Mouse (Mus musculus): ENCODE measurements around the gene Cblb. TPM values are rescaled to one million over a fixed set of nuclear protein-coding genes. Genes with fewer than 3 reads are reported as not detected.

Cblb gene
- polyA plus RNA-seq, 1 experiment from 2014 or later: 1.2 TPM

DNA sequence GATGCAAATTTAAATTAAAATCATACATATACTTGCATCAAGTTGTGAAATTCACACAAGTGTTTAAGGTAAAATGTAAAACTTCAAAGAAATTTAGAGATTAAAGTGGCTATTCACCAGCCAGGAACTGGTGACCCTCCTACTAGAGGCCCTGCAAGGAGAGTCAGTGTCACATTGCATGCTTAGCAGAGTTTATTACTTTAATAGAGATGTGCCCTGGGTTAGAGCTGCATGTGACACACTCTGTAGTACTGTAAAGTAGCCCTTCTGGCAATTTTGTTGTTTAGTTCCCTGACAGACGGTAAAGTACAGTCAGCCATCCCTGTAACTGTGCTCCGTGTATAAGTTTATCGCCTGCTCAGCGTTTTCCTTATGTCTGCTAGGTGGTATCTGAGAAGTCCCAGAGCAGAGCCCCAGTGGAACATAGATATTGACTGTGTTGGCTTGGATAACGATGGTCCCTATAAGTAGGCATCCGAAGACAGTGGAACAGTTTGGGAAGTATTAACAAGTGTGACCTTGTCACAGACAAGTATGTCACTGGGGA, 129.0 kb downstream of the Cblb start:
- Histone ChIP-seq H3K27ac (no peak overlapping the region), H3K27me3 (no peaks in the 10 kb centered on the region), H3K4me2 (no peak overlapping the region), H3K4me1 (replicated peaks) (no peaks in the 10 kb centered on the region), H3K9me3 (replicated peaks) (no peaks in the 10 kb centered on the region), H3K4me3 (replicated peaks) (no peak overlapping the region), H3K9ac (no peak overlapping the region), H3K36me3 (peaks cover 4% of the 10 kb centered on the region; the same call in 1 of the 2 replicates)
- no peak for DNase-seq
- no peak for ATAC-seq (ENCODE audit: low read depth)
- WGBS (ENCODE audit: insufficient replicate concordance): 83% methylated on average over 6 of the region's 6 CpGs

GRCm38 (mm10) chr16:52164246-52164645, 133.2 kb downstream of the Cblb start:
- Histone ChIP-seq H3K9ac (no peak overlapping the region), H3K27me3 (no peaks in the 10 kb centered on the region), H3K4me2 (no peak overlapping the region), H3K4me3 (replicated peaks) (no peak overlapping the region), H3K27ac (no peak overlapping the region), H3K4me1 (replicated peaks) (no peaks in the 10 kb centered on the region), H3K36me3 (peaks cover 18% of the 10 kb centered on the region), H3K9me3 (replicated peaks) (no peaks in the 10 kb centered on the region)
- 85% methylated on average over 9 of the region's 9 CpGs for WGBS (ENCODE audit: insufficient replicate concordance)
- ATAC-seq (ENCODE audit: low read depth) (no peak), DNase-seq (no peak)

DNA sequence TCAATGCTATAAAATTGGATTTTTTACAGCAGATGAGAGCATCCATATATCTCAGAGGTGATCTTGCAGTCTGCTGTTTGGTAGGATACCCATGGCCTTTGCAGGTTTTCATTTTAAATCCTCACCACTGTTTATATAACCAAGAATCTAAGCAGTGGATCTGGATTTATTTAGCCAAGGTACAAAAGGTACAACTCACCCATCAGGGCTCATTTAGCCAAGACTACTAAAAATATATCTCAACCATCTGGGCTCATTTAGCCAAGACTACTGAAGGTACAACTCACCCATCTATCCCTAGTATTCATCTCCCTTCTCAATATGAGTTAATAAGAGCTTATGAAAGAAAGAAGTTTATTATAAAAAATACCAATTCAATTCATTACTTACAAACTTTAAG, 142.2 kb downstream of the Cblb start:
- no peak overlapping the region for H3K4me2 ChIP-seq
- no peaks in the 10 kb centered on the region for H3K4me1 ChIP-seq (replicated peaks)
- H3K4me3 ChIP-seq (replicated peaks): no peak overlapping the region
- DNase-seq (no peak), ATAC-seq (ENCODE audit: low read depth) (no peak)
- H3K36me3 ChIP-seq: no peaks in the 10 kb centered on the region; the same call in 1 of the 2 replicates
- no peaks in the 10 kb centered on the region for H3K27me3 ChIP-seq
- H3K9me3 ChIP-seq (replicated peaks): no peaks in the 10 kb centered on the region
- H3K27ac ChIP-seq: no peak overlapping the region
- H3K9ac ChIP-seq: no peak overlapping the region

DNA sequence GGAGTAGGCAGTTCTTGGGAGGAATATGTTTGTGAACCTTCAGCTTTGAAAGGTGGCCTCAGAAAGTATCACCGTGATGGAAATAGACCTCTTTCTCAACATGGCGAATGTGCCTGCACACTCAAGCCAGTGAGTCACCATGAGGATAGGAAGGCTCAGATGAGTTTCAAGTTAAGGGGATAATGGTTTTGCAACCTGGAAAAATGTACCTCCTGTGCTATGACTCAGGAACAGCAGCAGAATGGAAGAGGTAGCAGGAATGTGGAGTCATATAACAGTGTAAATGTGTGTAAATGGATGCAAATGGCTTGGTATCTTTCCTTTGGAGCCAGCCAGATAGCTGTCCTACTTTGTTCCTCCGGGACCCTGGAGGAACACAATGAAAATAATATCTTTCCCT, 148.8 kb downstream of the Cblb start:
- Histone ChIP-seq H3K4me3 (replicated peaks) (no peak overlapping the region), H3K9ac (no peak overlapping the region), H3K36me3 (no peaks in the 10 kb centered on the region), H3K27me3 (no peaks in the 10 kb centered on the region), H3K27ac (no peak overlapping the region), H3K9me3 (replicated peaks) (no peaks in the 10 kb centered on the region), H3K4me2 (no peak overlapping the region), H3K4me1 (replicated peaks) (no peaks in the 10 kb centered on the region)
- 80% methylated on average over 3 of the region's 3 CpGs for WGBS (ENCODE audit: insufficient replicate concordance)
- ATAC-seq (ENCODE audit: low read depth) (no peak), DNase-seq (no peak)

GRCm38 (mm10) chr16:52182057-52182456, 151.0 kb downstream of the Cblb start:
- Histone ChIP-seq H3K9ac (no peak overlapping the region), H3K4me2 (no peak overlapping the region), H3K36me3 (0 out of 2 replicates have a peak, but pooled peaks cover 5% of the 10 kb centered on the region), H3K27me3 (no peaks in the 10 kb centered on the region), H3K9me3 (replicated peaks) (no peaks in the 10 kb centered on the region), H3K27ac (no peak overlapping the region), H3K4me3 (replicated peaks) (no peak overlapping the region), H3K4me1 (replicated peaks) (no peaks in the 10 kb centered on the region)
- WGBS (ENCODE audit: insufficient replicate concordance): 65% methylated on average over 7 of the region's 7 CpGs
- ATAC-seq (ENCODE audit: low read depth): no peak
- no peak for DNase-seq

DNA sequence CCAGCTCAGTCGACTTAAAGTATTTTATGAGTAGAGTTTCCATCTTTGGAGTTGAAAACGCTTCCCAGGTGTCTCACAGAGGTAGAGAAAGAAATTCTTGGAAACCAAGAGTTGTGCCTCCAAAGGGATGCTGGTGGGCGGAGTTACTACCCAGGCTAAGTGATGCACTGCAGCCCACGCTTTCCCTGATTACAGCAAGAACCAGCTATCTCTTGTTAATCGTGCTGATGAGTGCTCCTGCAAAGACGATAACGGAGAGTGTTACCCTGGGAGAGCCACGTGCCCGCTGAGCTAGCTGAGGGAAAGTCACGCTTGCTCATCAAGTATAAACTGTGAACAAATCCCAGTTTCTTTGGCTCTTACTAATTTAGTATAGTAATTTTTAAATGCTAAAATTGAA, 153.3 kb downstream of the Cblb start:
- H3K4me2 ChIP-seq: no peak overlapping the region
- WGBS (ENCODE audit: insufficient replicate concordance): 72% methylated on average over 10 of the region's 10 CpGs
- no peaks in the 10 kb centered on the region for H3K27me3 ChIP-seq
- peaks cover 5% of the 10 kb centered on the region; the same call in 1 of the 2 replicates for H3K36me3 ChIP-seq
- ATAC-seq (ENCODE audit: low read depth): no peak
- H3K27ac ChIP-seq: no peak overlapping the region
- H3K4me3 ChIP-seq (replicated peaks): no peak overlapping the region
- no peak overlapping the region for H3K9ac ChIP-seq
- no peaks in the 10 kb centered on the region for H3K4me1 ChIP-seq (replicated peaks)
- DNase-seq: no peak
- no peaks in the 10 kb centered on the region for H3K9me3 ChIP-seq (replicated peaks)

DNA sequence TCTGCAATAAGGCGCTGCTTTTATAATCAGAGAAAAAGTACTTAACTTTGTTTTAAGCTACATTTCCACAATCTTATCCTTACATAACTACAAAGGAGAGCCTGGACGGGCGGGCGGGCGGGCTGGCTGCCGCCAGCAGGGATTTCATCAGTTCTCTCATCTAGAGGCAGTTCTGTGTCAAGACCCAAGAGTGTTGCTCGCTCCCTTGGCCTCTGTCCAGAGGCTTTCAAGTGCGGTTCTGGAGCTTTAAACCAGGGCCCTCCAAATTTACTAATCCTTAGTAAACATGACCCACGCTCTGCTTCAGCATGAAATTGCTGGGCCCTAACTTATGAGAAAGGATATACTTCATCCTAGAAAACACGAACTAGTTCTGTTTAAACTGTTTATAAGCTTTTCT, 155.7 kb downstream of the Cblb start:
- no peak overlapping the region for H3K9ac ChIP-seq
- H3K27me3 ChIP-seq: no peaks in the 10 kb centered on the region
- 81% methylated on average over 10 of the region's 10 CpGs for WGBS (ENCODE audit: insufficient replicate concordance)
- peaks cover 5% of the 10 kb centered on the region; the same call in 1 of the 2 replicates for H3K36me3 ChIP-seq
- H3K27ac ChIP-seq: no peak overlapping the region
- no peak overlapping the region for H3K4me2 ChIP-seq
- H3K4me1 ChIP-seq (replicated peaks): no peaks in the 10 kb centered on the region
- H3K4me3 ChIP-seq (replicated peaks): no peak overlapping the region
- H3K9me3 ChIP-seq (replicated peaks): no peaks in the 10 kb centered on the region
- no peak for ATAC-seq (ENCODE audit: low read depth)
- DNase-seq: no peak

DNA sequence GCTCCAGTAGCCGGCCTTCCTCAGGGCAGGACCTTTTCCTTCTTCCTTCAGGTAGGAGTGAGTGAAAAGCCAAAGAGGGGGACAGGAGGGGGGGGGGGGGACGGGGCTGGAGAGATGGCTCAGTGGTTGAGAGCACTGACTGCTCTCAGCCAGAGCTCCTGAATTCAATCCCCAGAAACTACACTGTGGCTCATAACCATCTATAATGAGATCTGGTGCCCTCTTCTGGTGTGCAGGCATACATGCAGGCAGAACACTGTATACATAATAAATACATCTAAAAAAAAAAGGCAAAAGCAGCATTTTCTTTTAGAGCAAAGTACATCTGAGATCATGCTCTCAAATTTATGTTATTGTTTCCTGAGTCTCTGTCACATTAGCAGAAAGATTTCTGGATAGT, 158.1 kb downstream of the Cblb start:
- Histone ChIP-seq H3K9ac (no peak overlapping the region), H3K36me3 (peaks cover 5% of the 10 kb centered on the region; the same call in 1 of the 2 replicates), H3K27ac (no peak overlapping the region), H3K4me1 (replicated peaks) (no peaks in the 10 kb centered on the region), H3K4me3 (replicated peaks) (no peak overlapping the region), H3K4me2 (no peak overlapping the region), H3K27me3 (no peaks in the 10 kb centered on the region), H3K9me3 (replicated peaks) (no peaks in the 10 kb centered on the region)
- ATAC-seq (ENCODE audit: low read depth) (no peak), DNase-seq (no peak)
- WGBS (ENCODE audit: insufficient replicate concordance): 63% methylated on average over 2 of the region's 2 CpGs

DNA sequence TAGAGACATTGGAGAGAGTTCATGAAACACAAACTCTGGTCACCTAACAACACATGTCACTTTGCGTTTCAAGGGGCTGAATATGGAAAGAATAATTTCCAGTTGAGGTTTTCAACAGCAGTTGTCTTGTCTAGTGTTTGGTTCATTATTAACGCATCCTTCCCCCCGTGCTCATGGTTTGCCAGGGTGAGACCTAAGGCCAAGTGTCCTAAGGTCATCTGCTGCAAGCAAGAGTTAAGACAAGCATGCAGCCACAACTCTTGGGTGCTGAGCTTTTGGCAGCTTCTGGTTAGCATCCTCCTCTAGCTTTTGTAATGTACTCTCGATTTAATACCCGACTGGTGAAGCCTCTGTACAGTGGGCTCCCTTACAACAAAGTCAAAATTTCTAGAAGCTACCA, 159.7 kb downstream of the Cblb start:
- H3K4me3 ChIP-seq (replicated peaks): no peak overlapping the region
- H3K9me3 ChIP-seq (replicated peaks): no peaks in the 10 kb centered on the region
- H3K36me3 ChIP-seq: peaks cover 8% of the 10 kb centered on the region
- WGBS (ENCODE audit: insufficient replicate concordance): 74% methylated on average over 5 of the region's 5 CpGs
- H3K27me3 ChIP-seq: no peaks in the 10 kb centered on the region
- no peaks in the 10 kb centered on the region for H3K4me1 ChIP-seq (replicated peaks)
- no peak overlapping the region for H3K9ac ChIP-seq
- ATAC-seq (ENCODE audit: low read depth): no peak
- H3K27ac ChIP-seq: no peak overlapping the region
- no peak overlapping the region for H3K4me2 ChIP-seq
- DNase-seq: no peak

GRCm38 (mm10) chr16:52194040-52194439, 163.0 kb downstream of the Cblb start:
- ATAC-seq (ENCODE audit: low read depth): no peak
- Histone ChIP-seq H3K27ac (no peak overlapping the region), H3K9ac (no peak overlapping the region), H3K9me3 (replicated peaks) (no peaks in the 10 kb centered on the region), H3K27me3 (no peaks in the 10 kb centered on the region), H3K36me3 (peaks cover 10% of the 10 kb centered on the region; the same call in 1 of the 2 replicates), H3K4me2 (no peak overlapping the region), H3K4me1 (replicated peaks) (no peaks in the 10 kb centered on the region), H3K4me3 (replicated peaks) (no peak overlapping the region)
- WGBS (ENCODE audit: insufficient replicate concordance): 86% methylated on average over 5 of the region's 5 CpGs
- no peak for DNase-seq

DNA sequence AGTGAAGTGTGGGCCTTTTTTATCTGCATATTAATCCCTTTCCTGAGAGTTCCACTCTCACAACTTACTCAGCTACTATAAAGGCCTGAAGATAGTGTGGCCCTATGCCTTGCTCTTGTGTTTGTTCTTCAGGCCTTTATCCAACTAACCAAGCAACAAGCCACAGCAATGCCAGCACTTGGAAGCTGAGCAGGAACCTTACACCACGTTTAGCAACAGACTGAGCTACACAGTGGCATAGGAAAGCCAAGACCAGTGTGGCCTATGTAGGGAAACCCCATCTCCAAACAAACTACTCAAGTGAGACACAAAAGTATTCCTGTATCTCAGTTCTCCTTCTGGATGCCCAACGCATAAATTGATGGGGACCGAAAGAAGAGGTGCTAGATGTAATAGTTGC, 163.8 kb downstream of the Cblb start:
- H3K4me2 ChIP-seq: no peak overlapping the region
- ATAC-seq (ENCODE audit: low read depth) (no peak), DNase-seq (no peak)
- H3K27ac ChIP-seq: no peak overlapping the region
- H3K9me3 ChIP-seq (replicated peaks): no peaks in the 10 kb centered on the region
- H3K4me1 ChIP-seq (replicated peaks): no peaks in the 10 kb centered on the region
- H3K36me3 ChIP-seq: peaks cover 10% of the 10 kb centered on the region; the same call in 1 of the 2 replicates
- H3K9ac ChIP-seq: no peak overlapping the region
- WGBS (ENCODE audit: insufficient replicate concordance): 80% methylated on average over 3 of the region's 3 CpGs
- no peak overlapping the region for H3K4me3 ChIP-seq (replicated peaks)
- H3K27me3 ChIP-seq: no peaks in the 10 kb centered on the region

DNA sequence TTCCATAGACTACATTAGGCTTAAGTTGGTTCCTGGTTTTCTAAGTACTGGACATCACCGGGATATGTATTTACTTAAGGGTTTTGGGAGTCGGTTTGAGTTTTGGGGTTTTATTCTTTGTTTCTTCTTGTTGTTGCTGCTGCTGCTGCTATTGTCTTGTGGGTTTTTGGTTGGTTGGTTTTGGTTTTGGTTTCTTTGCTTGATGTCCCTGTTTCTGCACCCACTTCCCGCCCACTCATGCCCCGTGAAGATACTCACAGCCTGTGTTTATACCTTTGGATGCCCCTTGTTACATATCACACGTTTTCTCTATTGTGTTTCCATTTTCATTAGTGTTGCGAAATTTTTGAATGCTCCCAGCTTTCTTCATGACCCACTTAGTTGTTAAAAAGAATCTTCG, 169.1 kb downstream of the Cblb start:
- 74% methylated on average over 7 of the region's 7 CpGs for WGBS (ENCODE audit: insufficient replicate concordance)
- DNase-seq (no peak), ATAC-seq (ENCODE audit: low read depth) (no peak)
- H3K4me3 ChIP-seq (replicated peaks): no peak overlapping the region
- no peak overlapping the region for H3K27ac ChIP-seq
- no peaks in the 10 kb centered on the region for H3K27me3 ChIP-seq
- peaks cover 14% of the 10 kb centered on the region; the same call in 1 of the 2 replicates for H3K36me3 ChIP-seq
- no peaks in the 10 kb centered on the region for H3K9me3 ChIP-seq (replicated peaks)
- H3K9ac ChIP-seq: no peak overlapping the region
- H3K4me2 ChIP-seq: no peak overlapping the region
- no peaks in the 10 kb centered on the region for H3K4me1 ChIP-seq (replicated peaks)

Data from liver, embryonic 13.5 days (tissue).